Mouse (Mus musculus) urinary bladder, postnatal 14 days (tissue): Measurements from ENCODE around the gene Cenps.

Experiments used
- DNase-seq: peaks from one replicate; pipeline ENCODE4 v3.0.0; 2021; ENCODE audit warnings: low spot score

The Cenps gene

GRCm38 (mm10) chr4:149157415-149157973 is 20.1 kb upstream of the Cenps start:
- DNase-seq, result no peak

- DNase-seq, result no peak
These were observed 18.3 kb upstream of the Cenps start for GRCm38 (mm10) chr4:149155711-149156110.

- no peak for DNase-seq
These were observed 17.4 kb upstream of the Cenps start for GRCm38 (mm10) chr4:149154859-149155258.

- no peak for DNase-seq
These were observed 13.3 kb upstream of the Cenps start for GRCm38 (mm10) chr4:149150721-149151120.

- no peak for DNase-seq
These were observed 12.8 kb upstream of the Cenps start for GRCm38 (mm10) chr4:149150256-149150655.

GRCm38 (mm10) chr4:149149611-149150010 is 12.2 kb upstream of the Cenps start:
- no peak for DNase-seq

GRCm38 (mm10) chr4:149149196-149149595 is 11.8 kb upstream of the Cenps start:
- no peak for DNase-seq

- DNase-seq, result no peak
These were observed 10.7 kb upstream of the Cenps start for GRCm38 (mm10) chr4:149148084-149148483.

- DNase-seq, result peak; percentile 45
These were observed 10.1 kb upstream of the Cenps start for GRCm38 (mm10) chr4:149147528-149147927.

GRCm38 (mm10) chr4:149145151-149145550 is 7.7 kb upstream of the Cenps start:
- no peak for DNase-seq

GRCm38 (mm10) chr4:149144459-149144858 is 7.0 kb upstream of the Cenps start:
- peak; percentile 83 for DNase-seq

- DNase-seq, result no peak
These were observed 6.2 kb upstream of the Cenps start for GRCm38 (mm10) chr4:149143594-149143993.

GRCm38 (mm10) chr4:149138515-149138914 is 1.1 kb upstream of the Cenps start:
- no peak for DNase-seq

- DNase-seq, result no peak
These were observed 1.1 kb downstream of the Cenps start for GRCm38 (mm10) chr4:149136116-149136850.

GRCm38 (mm10) chr4:149133395-149133794 is 4.0 kb downstream of the Cenps start:
- DNase-seq, result no peak

- no peak for DNase-seq
These were observed 5.5 kb downstream of the Cenps start for GRCm38 (mm10) chr4:149131789-149132565.

- DNase-seq, result no peak
These were observed 6.2 kb downstream of the Cenps start for GRCm38 (mm10) chr4:149131021-149131752.

GRCm38 (mm10) chr4:149128467-149128866 is 9.0 kb downstream of the Cenps start:
- no peak for DNase-seq

GRCm38 (mm10) chr4:149126663-149127062 is 10.8 kb downstream of the Cenps start, which contains the start of gene Cort:
Gene Cort (minus strand): TSS chr4:149126763.
- DNase-seq, result no peak

- DNase-seq, result no peak
These were observed 11.3 kb downstream of the Cenps start for GRCm38 (mm10) chr4:149126115-149126509.

- no peak for DNase-seq
These were observed 11.9 kb downstream of the Cenps start for GRCm38 (mm10) chr4:149125341-149126114.
